9 mouse cellular contexts compared by ENCODE assay signal in genomic region chr7:128529126-128529525, GRCm38 (mm10). TPM values are rescaled to one million over a fixed set of nuclear protein-coding genes. Genes with fewer than 3 reads are reported as not detected.
DNase-seq lines count a peak whose midpoint lies in the region; ATAC-seq and TF ChIP-seq lines count a peak whose summit lies in the region.
"Had no signal": no experiment of that assay in that cellular context is flagged by ENCODE, and none has a peak within 500 bp of the region (broad histone marks: within the 10 kb centered on the region; RNA-seq: fewer than 3 reads in every experiment).

No protein-coding gene starts in this region.

- no peak for TF ChIP-seq POLR2A in small intestine, adult 2 months (IDR thresholded peaks at IDR 0.05; ENCODE audit: low read depth, low read length)

- H3K4me1 ChIP-seq in lung, embryonic 14.5 days (ENCODE audit: insufficient read depth), result peaks cover 49% of the 10 kb centered on the region
- peaks cover 64% of the 10 kb centered on the region for H3K4me1 ChIP-seq in intestine, embryonic 14.5 days (replicated peaks; ENCODE audit: control insufficient read depth, insufficient read depth, low read length)
- H3K4me1 ChIP-seq in small intestine, adult 2 months (ENCODE audit: control insufficient read depth, insufficient read depth, insufficient read length, low read length), result peaks cover 33% of the 10 kb centered on the region

- H3K4me3 ChIP-seq in lung, embryonic 14.5 days (ENCODE audit: low read depth, low read length), result no peak overlapping the region
- H3K4me3 ChIP-seq in intestine, embryonic 14.5 days (ENCODE audit: low read depth, low read length), result no peak overlapping the region
- H3K4me3 ChIP-seq in small intestine, adult 2 months (ENCODE audit: low read depth, low read length), result no peak overlapping the region

- 28% methylated on average over 6 of the region's 6 CpGs for WGBS in lung, embryonic 14.5 days
- 23% methylated on average over 6 of the region's 6 CpGs for WGBS in intestine, embryonic 14.5 days
- 62% methylated on average over 6 of the region's 6 CpGs for WGBS in small intestine, adult 2 months

- DNase-seq in embryo, embryonic 11 days, result peak; percentile 22
- no peak for DNase-seq in embryo, embryonic 9.5 days (ENCODE audit: extremely low spot score)
- no peak for DNase-seq in lung, embryonic 14.5 days
- DNase-seq in lung, postnatal 36 days, result no peak
- DNase-seq in intestine, embryonic 14.5 days (ENCODE audit: low spot score), result no peak
- DNase-seq in right cerebral cortex, postnatal 25 days, result no peak
- DNase-seq in kidney, adult 9 months, result no peak

- H3K4me2 ChIP-seq in lung, embryonic 14.5 days, result no peak overlapping the region
- peak overlapping the region; percentile 30; the same call in 1 of the 2 replicates for H3K4me2 ChIP-seq in intestine, embryonic 14.5 days (ENCODE audit: low read length)

- H3K36me3 ChIP-seq in lung, embryonic 14.5 days (ENCODE audit: insufficient read depth), result no peaks in the 10 kb centered on the region
- H3K36me3 ChIP-seq in intestine, embryonic 14.5 days (ENCODE audit: control insufficient read depth, insufficient read depth, low read length), result no peaks in the 10 kb centered on the region
- H3K36me3 ChIP-seq in small intestine, adult 2 months (ENCODE audit: control insufficient read depth, insufficient read depth, low read length), result no peaks in the 10 kb centered on the region

- H3K9ac ChIP-seq in lung, embryonic 14.5 days, result no peak overlapping the region
- no peak overlapping the region for H3K9ac ChIP-seq in intestine, embryonic 14.5 days (ENCODE audit: low read length)

- no peaks in the 10 kb centered on the region for H3K27me3 ChIP-seq in lung, embryonic 14.5 days (ENCODE audit: insufficient read depth, low read length)
- no peaks in the 10 kb centered on the region for H3K27me3 ChIP-seq in intestine, embryonic 14.5 days (replicated peaks; ENCODE audit: control insufficient read depth, insufficient read depth, low read length)
- H3K27me3 ChIP-seq in small intestine, adult 2 months (ENCODE audit: control insufficient read depth, insufficient read depth, low read length), result no peaks in the 10 kb centered on the region

- no peak for TF ChIP-seq CTCF in lung, embryonic 14.5 days (IDR thresholded peaks at IDR 0.05; ENCODE audit: low read depth)
- no peak for TF ChIP-seq CTCF in small intestine, adult 2 months (IDR thresholded peaks at IDR 0.05; ENCODE audit: extremely low read depth, insufficient read length, insufficient replicate concordance, low read depth, low read length)

- no peaks in the 10 kb centered on the region for H3K9me3 ChIP-seq in lung, embryonic 14.5 days (ENCODE audit: low read depth, low read length)
- H3K9me3 ChIP-seq in intestine, embryonic 14.5 days (ENCODE audit: control insufficient read depth, low read length), result no peaks in the 10 kb centered on the region

- peak overlapping the region; percentile 70 for H3K27ac ChIP-seq in lung, embryonic 14.5 days (ENCODE audit: low read depth)
- H3K27ac ChIP-seq in intestine, embryonic 14.5 days (ENCODE audit: low read depth), result peak overlapping the region; percentile 83
- H3K27ac ChIP-seq in small intestine, adult 2 months (ENCODE audit: insufficient read depth, low read depth, low read length), result peak overlapping the region; percentile 43; the same call in 1 of the 2 replicates
- H3K27ac ChIP-seq: macrophage had no signal

- no peak for ATAC-seq in lung, embryonic 14.5 days (ENCODE audit: insufficient read depth)
- ATAC-seq in intestine, embryonic 14.5 days (replicated peaks; ENCODE audit: low FRiP score, low TSS enrichment, low read depth), result 0 out of 2 replicates have a peak, but pooled peaks have one; percentile 26

RNA-seq across cellular contexts. Expression of gene Bag3, which starts 5.7 kb away (rescaled TPM):
- 20.9 and 22.7 TPM in 2 replicates for polyA plus RNA-seq in lung, embryonic 14.5 days (2014; fragmentation: Nextera tagmentation; extraction: Ambion mirVana)
- 13.6 and 15.0 TPM in 2 replicates for polyA plus RNA-seq in intestine, embryonic 14.5 days (2014; fragmentation: Nextera tagmentation; extraction: Ambion mirVana)
- polyA plus RNA-seq in small intestine, adult 2 months (2012; rRNA removed), result 25.0 and 32.8 TPM in 2 replicates
